Mouse (Mus musculus) erythroblast, embryonic 14.5 days (primary cell): ENCODE measurements around the gene Aldh16a1.
"Not testable (repeated sequence)": the region's sequence is repeated elsewhere in the genome, so short reads cannot be mapped to it uniquely, and the experiment has no call there.

Source experiments
- GATA1 ChIP-seq: IDR thresholded peaks from 2 replicates; pipeline ENCODE4 v1.6.1; 2012; ENCODE audit warnings: low read length, inconsistent platforms, mixed read lengths
- TAL1 ChIP-seq: IDR thresholded peaks from 3 replicates; pipeline ENCODE4 v1.6.1; 2012; ENCODE audit warnings: low read length, inconsistent platforms, mixed read lengths

DNA sequence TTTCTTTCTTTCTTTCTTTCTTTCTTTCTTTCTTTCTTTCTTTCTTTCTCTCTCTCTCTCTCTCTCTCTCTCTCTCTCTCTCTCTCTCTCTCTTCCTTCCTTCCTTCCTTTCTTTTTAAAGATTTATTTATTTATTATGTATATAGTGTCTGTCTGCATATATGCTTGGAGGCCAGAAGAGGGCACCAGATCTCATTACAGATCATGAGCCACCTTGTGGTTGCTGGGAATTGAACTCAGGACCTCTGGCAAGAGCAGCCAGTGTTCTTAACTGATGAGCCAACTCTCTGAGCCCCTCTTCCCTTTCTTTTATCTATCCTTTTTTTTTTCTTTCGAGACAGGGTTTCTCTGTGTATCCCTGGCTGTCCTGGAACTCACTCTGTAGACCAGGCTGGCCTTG is 19.4 kb upstream of the Aldh16a1 start:
- TF ChIP-seq GATA1, TAL1: not testable (repeated sequence)
